Mouse (Mus musculus) midbrain, embryonic 16.5 days (tissue): ENCODE results near the gene Adcy2. TPM values are rescaled to one million over a fixed set of nuclear protein-coding genes. Genes with fewer than 3 reads are reported as not detected.

Source experiments
- ATAC-seq: fragments of 200-750 bp; cut with Nextera tagmentation; 2 replicates; pipeline ENCODE4 v1.8.0; 2017; ENCODE audit warnings: moderate TSS enrichment
- H3K27ac ChIP-seq: fragments of 300-500 bp; sonication (generic); 2 replicates; pipeline ENCODE4 v1.5.1; 2014; ENCODE audit warnings: mild to moderate bottlenecking, low read length, mixed read lengths
- H3K27me3 ChIP-seq: fragments of 300-500 bp; sonication (generic); 2 replicates; pipeline ENCODE4 v1.6.1; 2014; ENCODE audit warnings: low read depth, low read length, mixed read lengths; ENCODE audit not compliant: control insufficient read depth, insufficient read depth
- H3K36me3 ChIP-seq: fragments of 300-500 bp; sonication (generic); 2 replicates; pipeline ENCODE4 v1.6.1; 2014; ENCODE audit warnings: mild to moderate bottlenecking, low read length, moderate library complexity, mixed read lengths; ENCODE audit not compliant: control insufficient read depth, insufficient read depth
- H3K4me1 ChIP-seq: fragments of 300-500 bp; sonication (generic); 2 replicates; pipeline ENCODE4 v1.6.1; 2014; ENCODE audit warnings: mild to moderate bottlenecking, low read length, mixed read lengths; ENCODE audit not compliant: control insufficient read depth, insufficient read depth
- H3K4me2 ChIP-seq: fragments of 300-500 bp; sonication (generic); 2 replicates; pipeline ENCODE4 v1.6.1; 2014; ENCODE audit warnings: mild to moderate bottlenecking, low read length, mixed read lengths
- H3K4me3 ChIP-seq: fragments of 300-500 bp; sonication (generic); 2 replicates; pipeline ENCODE4 v1.5.1; 2014; ENCODE audit warnings: low read depth, mild to moderate bottlenecking, low read length, moderate library complexity, mixed read lengths
- H3K9ac ChIP-seq: fragments of 300-500 bp; sonication (generic); 2 replicates; pipeline ENCODE4 v1.6.1; 2014; ENCODE audit warnings: low read depth, low read length, mixed read lengths
- H3K9me3 ChIP-seq: fragments of 300-500 bp; sonication (generic); replicated peaks from 2 replicates; pipeline ENCODE4 v1.6.1; 2014; ENCODE audit warnings: mild to moderate bottlenecking, low read length, mixed read lengths; ENCODE audit not compliant: control insufficient read depth, poor library complexity, severe bottlenecking
- WGBS: fragments of 180-500 bp; shearing (Covaris S2); extraction: QIAGEN DNeasy Blood & Tissue Kit; methylation state at CpG from one replicate; pipeline ENCODE4 v1.1.7; 2014; 5-methylcytosine and 5-hydroxymethylcytosine counted together
- polyA plus RNA-seq: library from polyadenylated mRNA; unstranded; fragments of >200 nt; fragmentation: Nextera tagmentation; extraction: Ambion mirVana; gene quantifications from 2 replicates; pipeline ENCODE4 v1.2.1, GENCODE M21; 2015

Gene Adcy2
- 6.7 and 7.5 TPM in 2 replicates for polyA plus RNA-seq

- Histone ChIP-seq H3K4me3 (peak within 1 kb of the TSS; percentile 71), H3K4me2 (peak within 1 kb of the TSS; percentile 89), H3K27me3 (no peaks in the 10 kb centered on the region), H3K4me1 (peaks cover 8% of the 10 kb centered on the region; the same call in 1 of the 2 replicates), H3K9ac (peak within 1 kb of the TSS; percentile 74), H3K36me3 (no peaks in the 10 kb centered on the region), H3K9me3 (no peaks in the 10 kb centered on the region), H3K27ac (peak within 1 kb of the TSS; percentile 53)
- 0% methylated on average over 25 of the region's 106 CpGs for WGBS
- ATAC-seq: peak; percentile 89
These were observed at the start of gene Adcy2 for GRCm38 (mm10) chr13:68998918-68999801. Gene Adcy2, minus strand, starts transcription at chr13:68999541.

GRCm38 (mm10) chr13:69036991-69037597 is 37.8 kb upstream of the Adcy2 start:
- H3K4me3 ChIP-seq: no peak overlapping the region
- no peaks in the 10 kb centered on the region for H3K36me3 ChIP-seq
- peak; percentile 67; the same call in 1 of the 2 replicates for ATAC-seq
- H3K4me2 ChIP-seq: no peak overlapping the region
- WGBS: 77% methylated on average over 5 of the region's 5 CpGs
- no peak overlapping the region for H3K9ac ChIP-seq
- no peak overlapping the region for H3K27ac ChIP-seq
- H3K27me3 ChIP-seq: no peaks in the 10 kb centered on the region
- H3K9me3 ChIP-seq: no peaks in the 10 kb centered on the region
- no peaks in the 10 kb centered on the region for H3K4me1 ChIP-seq

GRCm38 (mm10) chr13:69034621-69035020 is 35.3 kb upstream of the Adcy2 start:
- Histone ChIP-seq H3K4me1 (no peaks in the 10 kb centered on the region), H3K9ac (no peak overlapping the region), H3K4me3 (no peak overlapping the region), H3K4me2 (no peak overlapping the region), H3K27me3 (no peaks in the 10 kb centered on the region), H3K36me3 (no peaks in the 10 kb centered on the region), H3K9me3 (no peaks in the 10 kb centered on the region), H3K27ac (no peak overlapping the region)
- ATAC-seq: no peak
- 95% methylated on average over 1 of the region's 1 CpGs for WGBS

GRCm38 (mm10) chr13:69033532-69033931 is 34.2 kb upstream of the Adcy2 start:
- WGBS: 87% methylated on average over 7 of the region's 7 CpGs
- ATAC-seq: no peak
- H3K36me3 ChIP-seq: no peaks in the 10 kb centered on the region

GRCm38 (mm10) chr13:69029078-69029757 is 29.9 kb upstream of the Adcy2 start:
- WGBS: 81% methylated on average over 4 of the region's 4 CpGs
- Histone ChIP-seq H3K9ac (no peak overlapping the region), H3K4me2 (no peak overlapping the region), H3K4me3 (no peak overlapping the region), H3K27me3 (no peaks in the 10 kb centered on the region), H3K4me1 (no peaks in the 10 kb centered on the region), H3K36me3 (no peaks in the 10 kb centered on the region), H3K27ac (no peak overlapping the region), H3K9me3 (no peaks in the 10 kb centered on the region; the same call in 1 of the 2 replicates)
- no peak for ATAC-seq

More at GRCm38 (mm10) chr13:69033532-69033931, 34.2 kb upstream of the Adcy2 start:
- H3K4me3 ChIP-seq: no peak overlapping the region
- H3K4me2 ChIP-seq: no peak overlapping the region
- no peak overlapping the region for H3K9ac ChIP-seq
- no peaks in the 10 kb centered on the region for H3K9me3 ChIP-seq
- H3K4me1 ChIP-seq: no peaks in the 10 kb centered on the region
- no peaks in the 10 kb centered on the region for H3K27me3 ChIP-seq
- no peak overlapping the region for H3K27ac ChIP-seq

- Histone ChIP-seq H3K4me1 (no peaks in the 10 kb centered on the region), H3K27ac (no peak overlapping the region), H3K9ac (no peak overlapping the region), H3K4me3 (no peak overlapping the region), H3K4me2 (no peak overlapping the region), H3K36me3 (no peaks in the 10 kb centered on the region), H3K9me3 (no peaks in the 10 kb centered on the region; the same call in 1 of the 2 replicates), H3K27me3 (no peaks in the 10 kb centered on the region)
- no peak for ATAC-seq
- WGBS: 44% methylated on average over 2 of the region's 2 CpGs
These were observed 25.6 kb upstream of the Adcy2 start for GRCm38 (mm10) chr13:69024964-69025363.

GRCm38 (mm10) chr13:69023239-69023638 is 23.9 kb upstream of the Adcy2 start:
- no peaks in the 10 kb centered on the region for H3K4me1 ChIP-seq
- no peak for ATAC-seq
- WGBS: 95% methylated on average over 2 of the region's 2 CpGs
- H3K36me3 ChIP-seq: no peaks in the 10 kb centered on the region
- H3K9ac ChIP-seq: no peak overlapping the region
- H3K27me3 ChIP-seq: no peaks in the 10 kb centered on the region
- H3K4me3 ChIP-seq: no peak overlapping the region
- H3K4me2 ChIP-seq: no peak overlapping the region
- H3K9me3 ChIP-seq: no peaks in the 10 kb centered on the region; the same call in 1 of the 2 replicates
- H3K27ac ChIP-seq: no peak overlapping the region

- ATAC-seq: no peak
- no peak overlapping the region for H3K4me2 ChIP-seq
- H3K4me3 ChIP-seq: no peak overlapping the region
- no peak overlapping the region for H3K27ac ChIP-seq
- H3K9ac ChIP-seq: no peak overlapping the region
- no peaks in the 10 kb centered on the region for H3K4me1 ChIP-seq
- no peaks in the 10 kb centered on the region; the same call in 1 of the 2 replicates for H3K9me3 ChIP-seq
- H3K27me3 ChIP-seq: no peaks in the 10 kb centered on the region
- 82% methylated on average over 2 of the region's 2 CpGs for WGBS
- no peaks in the 10 kb centered on the region for H3K36me3 ChIP-seq
These were observed 21.2 kb upstream of the Adcy2 start for GRCm38 (mm10) chr13:69020574-69020973.
